Mouse (Mus musculus) kidney, postnatal 0 days (tissue): ENCODE measurements at regions not wholly inside any gene's neighbourhood (a gene's known extent, or its start where the extent isn't known, plus 50 kb on each side); places are given as distances from the start of the nearest gene placed in this dataset.
A peak's percentile ranks its signal among the peaks of the same experiment; 100 is the strongest.

Experiments
- ATAC-seq: fragments of 200-750 bp; cut with Nextera tagmentation; replicated peaks from 2 replicates; pipeline ENCODE4 v1.8.0; 2017; ENCODE audit warnings: low read depth, moderate number of reproducible peaks, moderate TSS enrichment, moderate library complexity; ENCODE audit not compliant: low FRiP score
- DNase-seq: peaks from one replicate; pipeline ENCODE4 v3.0.0-alpha.2; 2016; ENCODE audit warnings: low spot score
- H3K27ac ChIP-seq: fragments of 300-500 bp; sonication (generic); 2 replicates; pipeline ENCODE4 v1.5.1; 2014; ENCODE audit warnings: mild to moderate bottlenecking
- H3K27me3 ChIP-seq: fragments of 300-500 bp; sonication (generic); 2 replicates; pipeline ENCODE4 v1.6.1; 2014; ENCODE audit warnings: low read length, mixed read lengths; ENCODE audit not compliant: insufficient read depth
- H3K36me3 ChIP-seq: fragments of 300-500 bp; sonication (generic); 2 replicates; pipeline ENCODE4 v1.6.1; 2014; ENCODE audit warnings: low read length, mixed read lengths; ENCODE audit not compliant: insufficient read depth
- H3K4me1 ChIP-seq: fragments of 300-500 bp; sonication (generic); replicated peaks from 2 replicates; pipeline ENCODE4 v1.6.1; 2014; ENCODE audit warnings: antibody characterized with exemption, low read length, mixed read lengths; ENCODE audit not compliant: insufficient read depth
- H3K4me2 ChIP-seq: fragments of 300-500 bp; sonication (generic); 2 replicates; pipeline ENCODE4 v1.6.1; 2014; ENCODE audit warnings: mild to moderate bottlenecking, low read length, moderate library complexity, mixed read lengths
- H3K4me3 ChIP-seq: fragments of 300-500 bp; sonication (generic); replicated peaks from 2 replicates; pipeline ENCODE4 v1.5.1; 2014; ENCODE audit warnings: low read depth, low read length
- H3K9ac ChIP-seq: fragments of 300-500 bp; sonication (generic); 2 replicates; pipeline ENCODE4 v1.6.1; 2014; ENCODE audit warnings: low read depth, low read length
- H3K9me3 ChIP-seq: fragments of 300-500 bp; sonication (generic); replicated peaks from 2 replicates; pipeline ENCODE4 v1.6.1; 2016; ENCODE audit warnings: low read length, inconsistent platforms, mixed read lengths
- CTCF ChIP-seq: IDR thresholded peaks from 2 replicates; pipeline ENCODE4 v1.5.1; 2016; ENCODE audit warnings: antibody characterized with exemption, low read depth, mild to moderate bottlenecking, moderate library complexity
- WGBS: fragments of 180-500 bp; shearing (Covaris S2); extraction: QIAGEN DNeasy Blood & Tissue Kit; methylation state at CpG from one replicate; pipeline ENCODE4 v1.1.7; 2014; 5-methylcytosine and 5-hydroxymethylcytosine counted together

GRCm38 (mm10) chr16:24080471-24080870, 91.8 kb upstream of the Bcl6 start:
- H3K4me3 ChIP-seq = no peak overlapping the region
- no peaks in the 10 kb centered on the region for H3K36me3 ChIP-seq
- H3K27me3 ChIP-seq = no peaks in the 10 kb centered on the region
- H3K9ac ChIP-seq = no peak overlapping the region
- H3K9me3 ChIP-seq = no peaks in the 10 kb centered on the region
- TF ChIP-seq CTCF = no peak
- ATAC-seq = no peak
- no peak for DNase-seq
- H3K4me1 ChIP-seq = no peaks in the 10 kb centered on the region
- 93% methylated on average over 5 of the region's 5 CpGs for WGBS
- no peak overlapping the region for H3K4me2 ChIP-seq
- no peak overlapping the region for H3K27ac ChIP-seq

GRCm38 (mm10) chr16:24078622-24079021, 90.0 kb upstream of the Bcl6 start:
- H3K9ac ChIP-seq = no peak overlapping the region
- no peaks in the 10 kb centered on the region for H3K36me3 ChIP-seq
- DNase-seq = no peak
- H3K27me3 ChIP-seq = no peaks in the 10 kb centered on the region
- no peak overlapping the region for H3K4me2 ChIP-seq
- no peak overlapping the region for H3K27ac ChIP-seq
- no peak overlapping the region for H3K4me3 ChIP-seq
- 67% methylated on average over 1 of the region's 1 CpGs for WGBS
- ATAC-seq = no peak
- no peaks in the 10 kb centered on the region for H3K4me1 ChIP-seq
- no peak for TF ChIP-seq CTCF
- H3K9me3 ChIP-seq = no peaks in the 10 kb centered on the region

GRCm38 (mm10) chr16:24077428-24077827, 88.8 kb upstream of the Bcl6 start:
- no peak for TF ChIP-seq CTCF
- Histone ChIP-seq H3K4me2 (no peak overlapping the region), H3K9me3 (no peaks in the 10 kb centered on the region), H3K9ac (no peak overlapping the region), H3K4me3 (no peak overlapping the region), H3K36me3 (no peaks in the 10 kb centered on the region), H3K4me1 (no peaks in the 10 kb centered on the region), H3K27ac (no peak overlapping the region), H3K27me3 (no peaks in the 10 kb centered on the region)
- DNase-seq = no peak
- 63% methylated on average over 2 of the region's 2 CpGs for WGBS
- no peak for ATAC-seq

GRCm38 (mm10) chr16:24076799-24077136, 88.1 kb upstream of the Bcl6 start:
- no peak for ATAC-seq

GRCm38 (mm10) chr16:24076109-24076798, 87.6 kb upstream of the Bcl6 start:
- Histone ChIP-seq H3K9me3 (no peaks in the 10 kb centered on the region), H3K4me1 (no peaks in the 10 kb centered on the region), H3K36me3 (no peaks in the 10 kb centered on the region), H3K4me3 (no peak overlapping the region), H3K4me2 (no peak overlapping the region), H3K9ac (no peak overlapping the region), H3K27me3 (no peaks in the 10 kb centered on the region), H3K27ac (no peak overlapping the region)
- 92% methylated on average over 4 of the region's 4 CpGs for WGBS
- ATAC-seq (no peak), DNase-seq (no peak)
- TF ChIP-seq CTCF = no peak

More at GRCm38 (mm10) chr16:24076799-24077136, 88.1 kb upstream of the Bcl6 start:
- 75% methylated on average over 4 of the region's 4 CpGs for WGBS
- Histone ChIP-seq H3K27me3 (no peaks in the 10 kb centered on the region), H3K4me3 (no peak overlapping the region), H3K4me2 (no peak overlapping the region), H3K27ac (no peak overlapping the region), H3K4me1 (no peaks in the 10 kb centered on the region), H3K9ac (no peak overlapping the region), H3K9me3 (no peaks in the 10 kb centered on the region), H3K36me3 (no peaks in the 10 kb centered on the region)
- DNase-seq = no peak
- TF ChIP-seq CTCF = no peak

- WGBS = 71% methylated on average over 8 of the region's 8 CpGs
- DNase-seq = no peak
- Histone ChIP-seq H3K9me3 (no peaks in the 10 kb centered on the region), H3K4me3 (no peak overlapping the region), H3K27me3 (no peaks in the 10 kb centered on the region), H3K4me1 (no peaks in the 10 kb centered on the region), H3K9ac (no peak overlapping the region), H3K27ac (no peak overlapping the region), H3K4me2 (no peak overlapping the region), H3K36me3 (no peaks in the 10 kb centered on the region)
- ATAC-seq = no peak
- no peak for TF ChIP-seq CTCF
These were observed 85.1 kb upstream of the Bcl6 start for GRCm38 (mm10) chr16:24073613-24074244.

GRCm38 (mm10) chr16:24073065-24073464, 84.4 kb upstream of the Bcl6 start:
- ATAC-seq (0 out of 2 replicates have a peak, but pooled peaks have one; percentile 61), DNase-seq (peak; percentile 63)
- H3K9ac ChIP-seq = no peak overlapping the region
- WGBS = 67% methylated on average over 6 of the region's 6 CpGs
- H3K27ac ChIP-seq = no peak overlapping the region
- H3K4me3 ChIP-seq = no peak overlapping the region
- no peaks in the 10 kb centered on the region for H3K27me3 ChIP-seq
- H3K4me2 ChIP-seq = no peak overlapping the region
- H3K36me3 ChIP-seq = no peaks in the 10 kb centered on the region
- H3K4me1 ChIP-seq = no peaks in the 10 kb centered on the region
- no peaks in the 10 kb centered on the region for H3K9me3 ChIP-seq
- TF ChIP-seq CTCF = no peak
